Mouse (Mus musculus) lung, postnatal 0 days (tissue): ENCODE data around the gene Pdia6.
A peak's percentile ranks its signal among the peaks of the same experiment; 100 is the strongest.

Source experiments
- CTCF ChIP-seq: IDR thresholded peaks from 2 replicates; pipeline ENCODE4 v1.5.1; 2016; ENCODE audit warnings: antibody characterized with exemption, mild to moderate bottlenecking
- EP300 ChIP-seq: IDR thresholded peaks from 2 replicates; pipeline ENCODE4 v1.6.1; 2016; ENCODE audit warnings: antibody characterized with exemption, mild to moderate bottlenecking, control low read depth

DNA sequence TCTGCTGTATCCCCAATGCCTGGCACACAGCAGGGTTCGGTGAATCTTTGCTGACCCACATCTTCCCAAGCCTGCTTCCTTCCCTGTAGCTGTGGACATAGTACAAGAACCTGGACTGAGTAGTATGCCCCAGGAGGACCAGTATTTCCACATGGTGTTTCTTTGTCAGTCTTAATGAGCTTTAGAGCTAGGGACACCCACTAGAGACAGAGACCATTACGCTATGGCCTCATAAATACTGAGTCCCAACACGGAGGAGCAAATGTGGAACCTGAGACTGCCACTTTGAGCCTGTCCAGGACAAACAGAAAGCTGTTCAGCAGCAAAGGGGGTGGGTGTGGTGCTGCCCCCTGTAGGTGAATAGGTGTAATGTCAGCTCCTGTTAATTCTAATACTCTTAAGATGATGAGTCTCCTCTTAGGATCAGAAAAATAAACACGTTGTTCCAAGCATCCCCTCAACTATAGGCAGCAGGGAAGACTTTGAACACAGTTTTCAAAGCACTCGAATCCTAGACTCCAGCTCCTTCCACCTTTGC is 44.4 kb upstream of the Pdia6 start:
- TF ChIP-seq CTCF (peak; percentile 76), EP300 (no peak)
